Mouse (Mus musculus) cortical plate, adult 2 months (tissue): ENCODE data around the gene Vwf.

Experiments
- CTCF ChIP-seq: fragments of 200-500 bp; IDR thresholded peaks from 2 replicates; pipeline ENCODE4 v1.5.1; 2011; ENCODE audit warnings: mild to moderate bottlenecking, control low read depth, low read length; ENCODE audit not compliant: insufficient read depth; ENCODE audit errors: extremely low read depth
- POLR2A ChIP-seq: fragments of 200-500 bp; IDR thresholded peaks from 2 replicates; pipeline ENCODE4 v1.6.1; 2011; ENCODE audit warnings: mild to moderate bottlenecking, low read length, control low read depth; ENCODE audit not compliant: insufficient read depth; ENCODE audit errors: extremely low read depth

GRCm38 (mm10) chr6:125601748-125602147 is 55.2 kb downstream of the Vwf start:
- TF ChIP-seq CTCF (no peak), POLR2A (no peak)
